Mouse (Mus musculus) C2C12 (cell line): ENCODE results near the gene Surf6.

Experiments
- CTCF ChIP-seq: IDR thresholded peaks from one replicate; pipeline ENCODE4 v1.5.1; 2011; ENCODE audit not compliant: control insufficient read depth, insufficient read depth, insufficient read length
- MAX ChIP-seq: IDR thresholded peaks from one replicate; pipeline ENCODE4 v1.6.1; 2011; ENCODE audit warnings: mild to moderate bottlenecking, control low read depth

DNA sequence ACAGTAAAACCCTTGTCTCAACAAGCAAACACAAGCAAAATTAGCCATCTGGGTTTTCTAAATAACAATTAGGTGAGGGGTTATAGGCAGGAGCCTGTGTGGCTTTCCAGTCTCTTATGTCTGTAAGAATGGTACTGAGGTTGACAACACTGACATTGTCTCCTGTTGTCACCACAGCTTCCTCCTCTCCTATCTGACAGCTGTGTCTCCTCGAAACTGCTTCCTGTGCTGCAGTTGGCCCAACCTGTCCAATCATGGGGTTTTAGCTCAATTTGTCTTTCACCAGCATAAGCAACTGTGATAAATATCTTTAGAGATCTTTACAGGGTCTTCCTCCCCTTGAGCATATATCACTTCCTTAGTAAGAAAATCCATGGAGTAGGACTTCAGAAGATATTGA lies 33.7 kb upstream of the Surf6 start:
- no peak for TF ChIP-seq CTCF
- no peak for TF ChIP-seq MAX
